Mouse (Mus musculus) right cerebral cortex, postnatal 10 days (tissue): ENCODE results near the gene Med29.

Source experiments
- DNase-seq, 2 experiments: peaks; one replicate each; pipeline ENCODE4 v3.0.0; 2021; ENCODE audit warnings: low spot score in 2 of 2

The Med29 gene

GRCm38 (mm10) chr7:28376011-28376771, 16.3 kb downstream of the Med29 start:
- DNase-seq = no peak

GRCm38 (mm10) chr7:28375176-28375921, 17.2 kb downstream of the Med29 start:
- peak; percentile 87 to 88 for DNase-seq

- no peak for DNase-seq
These were observed 17.9 kb downstream of the Med29 start for GRCm38 (mm10) chr7:28374647-28375046.

GRCm38 (mm10) chr7:28373891-28374495, 18.5 kb downstream of the Med29 start:
- DNase-seq = no peak

- peak; percentile 80 to 84 for DNase-seq
These were observed 19.4 kb downstream of the Med29 start for GRCm38 (mm10) chr7:28373131-28373581.

- DNase-seq = peak; percentile 96
These were observed 20.0 kb downstream of the Med29 start, which contains the start of gene Plekhg2 for GRCm38 (mm10) chr7:28372251-28373108. Plekhg2 (minus strand) TSS chr7:28372599.

GRCm38 (mm10) chr7:28371514-28371989, 21.0 kb downstream of the Med29 start:
- DNase-seq = no peak

- no peak for DNase-seq
These were observed 21.5 kb downstream of the Med29 start for GRCm38 (mm10) chr7:28370977-28371513.

- DNase-seq = no peak
These were observed 22.5 kb downstream of the Med29 start for GRCm38 (mm10) chr7:28370051-28370450.

GRCm38 (mm10) chr7:28368276-28368920, 24.1 kb downstream of the Med29 start:
- DNase-seq = no peak

GRCm38 (mm10) chr7:28367663-28368275, 24.7 kb downstream of the Med29 start:
- no peak for DNase-seq

GRCm38 (mm10) chr7:28362441-28363060, 30.0 kb downstream of the Med29 start:
- DNase-seq = no peak

GRCm38 (mm10) chr7:28361647-28362341, 30.7 kb downstream of the Med29 start:
- DNase-seq = no peak

GRCm38 (mm10) chr7:28360291-28360690, 32.2 kb downstream of the Med29 start:
- no peak for DNase-seq

- no peak for DNase-seq
These were observed 32.7 kb downstream of the Med29 start for GRCm38 (mm10) chr7:28359854-28360253.

- no peak for DNase-seq
These were observed 34.1 kb downstream of the Med29 start for GRCm38 (mm10) chr7:28358431-28358830.

- DNase-seq = no peak
These were observed 34.5 kb downstream of the Med29 start for GRCm38 (mm10) chr7:28357984-28358383.

- no peak for DNase-seq
These were observed 35.5 kb downstream of the Med29 start for GRCm38 (mm10) chr7:28356981-28357380.

- DNase-seq = no peak
These were observed 37.3 kb downstream of the Med29 start for GRCm38 (mm10) chr7:28355221-28355620.
